Mouse (Mus musculus) gastrocnemius, adult 18-20 months (tissue): ENCODE measurements at regions not wholly inside any gene's neighbourhood (a gene's known extent, or its start where the extent isn't known, plus 50 kb on each side); places are given as distances from the start of the nearest gene placed in this dataset.

ENCODE experiments used
- DNase-seq: peaks from one replicate; pipeline ENCODE4 v3.0.0; 2021; ENCODE audit warnings: low spot score

- DNase-seq: no peak
Observed at GRCm38 (mm10) chr19:21913005-21913670, 135.0 kb downstream of the Cemip2 start.

DNA sequence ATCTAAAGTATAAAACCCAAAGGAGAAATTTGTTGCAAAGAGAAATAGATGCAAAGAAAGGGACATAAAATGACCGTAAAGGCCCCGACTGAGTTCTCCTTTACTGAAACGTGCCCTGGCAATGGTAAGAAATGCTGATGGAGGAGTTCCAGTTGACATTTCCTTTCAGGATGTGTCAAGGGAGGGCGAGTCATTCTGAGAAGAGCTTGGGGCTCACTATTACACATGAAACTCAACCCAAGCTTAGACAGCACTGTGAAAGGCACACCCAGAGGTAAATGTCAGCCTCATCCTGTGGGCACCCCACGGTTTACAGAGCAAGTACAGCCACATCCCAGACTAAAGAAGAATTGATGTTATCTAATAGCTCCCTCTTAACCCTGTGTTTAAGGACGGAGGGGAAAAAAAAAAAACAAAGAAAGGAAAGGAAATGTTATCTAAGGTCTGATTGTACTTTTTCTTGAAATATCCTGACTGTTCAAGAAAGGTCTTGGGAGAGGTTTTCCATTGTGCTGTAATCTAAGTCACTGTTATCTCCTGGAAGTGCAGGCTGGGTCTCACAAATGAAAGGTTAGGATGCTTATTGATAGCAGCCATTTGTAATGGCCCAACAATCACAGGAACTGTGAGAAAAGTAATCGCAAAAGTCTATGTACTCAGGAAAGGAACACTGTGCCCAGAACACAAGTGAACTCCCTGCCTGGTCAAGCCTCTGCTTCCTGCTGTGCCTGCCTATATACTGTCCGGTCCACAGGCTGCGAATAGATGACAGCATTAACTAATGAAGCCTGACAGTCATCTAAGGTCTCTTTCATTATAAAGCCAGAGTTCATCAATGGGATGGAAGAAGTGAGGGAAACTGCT is 135.8 kb downstream of the Cemip2 start:
- no peak for DNase-seq

- DNase-seq: no peak
Observed at GRCm38 (mm10) chr19:21914658-21915057, 136.5 kb downstream of the Cemip2 start.

- no peak for DNase-seq
Observed at GRCm38 (mm10) chr19:21918113-21918512, 140.0 kb downstream of the Cemip2 start.

- DNase-seq: no peak
Observed at GRCm38 (mm10) chr19:21919074-21919473, 140.9 kb downstream of the Cemip2 start.

DNA sequence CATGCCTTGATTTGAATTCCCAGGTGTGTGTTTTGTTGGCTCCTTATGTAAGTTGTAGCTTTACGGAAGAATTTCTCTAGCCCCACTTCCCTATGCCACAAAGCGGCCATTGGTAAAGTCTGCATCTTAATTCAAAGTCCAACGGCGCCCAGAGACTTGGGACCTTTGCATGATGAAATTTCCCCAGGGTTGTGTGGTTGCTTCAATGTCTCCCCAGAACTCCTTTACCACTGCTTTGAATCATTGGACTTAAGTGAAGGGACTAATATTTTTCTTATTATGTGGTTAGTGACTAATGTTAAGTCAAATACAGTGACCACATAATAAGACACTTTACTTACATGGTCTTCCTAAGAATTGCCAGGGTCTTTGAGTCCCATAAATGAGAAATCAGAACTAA is 162.0 kb downstream of the Cemip2 start:
- DNase-seq: no peak

GRCm38 (mm10) chr19:21941720-21942119 is 163.6 kb downstream of the Cemip2 start:
- DNase-seq: no peak

DNA sequence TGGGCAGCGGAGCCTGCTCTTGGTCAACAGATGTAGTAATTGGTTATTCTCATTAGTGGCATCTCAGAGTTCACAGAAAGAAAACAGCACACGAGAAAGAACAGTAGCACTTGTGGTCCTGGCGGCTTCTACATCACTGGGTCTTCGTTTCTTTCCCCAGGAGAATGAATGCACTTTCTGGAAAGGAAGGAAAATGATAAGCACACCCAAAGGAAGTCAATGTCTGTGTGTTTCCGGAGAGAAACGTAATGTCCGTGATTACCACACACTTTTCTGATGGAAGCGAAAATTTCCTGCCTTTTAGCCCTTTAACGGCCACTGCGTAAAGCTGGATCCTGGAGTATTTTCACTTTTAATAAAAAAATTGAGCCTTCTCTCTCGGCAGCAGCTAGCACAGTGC is 164.1 kb downstream of the Cemip2 start:
- no peak for DNase-seq

GRCm38 (mm10) chr19:21943407-21943806 is 165.3 kb downstream of the Cemip2 start:
- peak; percentile 14 for DNase-seq

GRCm38 (mm10) chr19:21946262-21946922 is 168.2 kb downstream of the Cemip2 start:
- no peak for DNase-seq

- no peak for DNase-seq
Observed at GRCm38 (mm10) chr19:21948030-21948429, 169.9 kb downstream of the Cemip2 start.

DNA sequence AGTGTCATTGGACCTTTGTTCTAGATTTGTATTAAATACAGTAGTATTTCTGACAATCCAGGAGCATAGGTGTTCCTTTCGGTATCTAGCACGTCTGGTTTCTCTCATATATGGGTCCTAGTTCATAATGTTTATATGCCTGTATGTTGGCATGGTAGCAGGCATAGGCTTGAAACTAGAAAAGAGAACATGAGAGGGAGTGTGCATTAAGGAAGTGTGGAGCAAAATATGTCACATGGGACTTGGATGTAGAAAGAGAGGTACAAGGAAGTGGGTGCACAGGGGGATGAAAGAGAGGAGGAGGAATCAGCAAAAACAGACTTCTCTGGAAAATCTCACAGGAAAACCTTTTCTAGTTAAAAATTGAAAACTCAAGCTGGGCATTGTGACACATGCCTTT is 176.2 kb upstream of the Trpm3 start:
- no peak for DNase-seq

DNA sequence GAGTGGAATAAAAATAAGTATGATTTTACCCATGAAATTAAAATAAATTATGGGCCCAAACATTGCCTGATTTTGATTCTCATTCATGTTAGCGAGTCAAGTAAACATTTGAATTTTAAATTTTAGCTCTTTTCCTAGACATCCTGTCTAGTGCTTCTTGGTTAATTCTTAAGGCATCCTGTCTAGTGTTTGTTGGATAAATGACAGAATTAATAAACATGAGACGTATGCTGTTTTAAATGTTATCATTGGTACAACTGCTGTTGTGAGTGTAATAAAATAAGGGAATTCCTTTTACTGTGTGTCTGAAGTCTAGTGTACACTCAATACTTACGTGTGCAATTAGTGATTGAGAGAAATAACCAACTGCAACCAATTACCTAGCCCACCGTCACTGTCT is 149.0 kb upstream of the Trpm3 start:
- no peak for DNase-seq

DNA sequence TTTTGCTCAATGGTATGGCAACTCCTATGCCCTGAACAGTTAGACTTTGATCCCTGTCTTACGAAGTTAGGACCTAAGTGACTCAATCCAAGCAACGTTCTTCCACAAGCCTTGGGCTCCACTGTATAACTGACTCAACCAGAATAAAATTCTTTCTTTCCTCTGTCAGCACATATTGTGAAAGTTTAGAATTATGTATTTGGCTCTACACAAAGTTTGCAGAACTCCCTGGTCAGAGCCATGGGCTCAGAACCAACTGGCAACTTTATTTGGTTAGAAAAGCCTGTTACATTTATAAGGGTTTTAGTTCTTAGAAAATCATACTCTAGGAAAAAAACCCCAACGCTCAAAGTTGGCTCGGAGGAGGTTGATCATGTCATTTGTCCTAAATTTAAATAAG is 147.9 kb upstream of the Trpm3 start:
- peak; percentile 64 for DNase-seq

GRCm38 (mm10) chr19:21991413-21991812 is 147.4 kb upstream of the Trpm3 start:
- peak; percentile 1 for DNase-seq

DNA sequence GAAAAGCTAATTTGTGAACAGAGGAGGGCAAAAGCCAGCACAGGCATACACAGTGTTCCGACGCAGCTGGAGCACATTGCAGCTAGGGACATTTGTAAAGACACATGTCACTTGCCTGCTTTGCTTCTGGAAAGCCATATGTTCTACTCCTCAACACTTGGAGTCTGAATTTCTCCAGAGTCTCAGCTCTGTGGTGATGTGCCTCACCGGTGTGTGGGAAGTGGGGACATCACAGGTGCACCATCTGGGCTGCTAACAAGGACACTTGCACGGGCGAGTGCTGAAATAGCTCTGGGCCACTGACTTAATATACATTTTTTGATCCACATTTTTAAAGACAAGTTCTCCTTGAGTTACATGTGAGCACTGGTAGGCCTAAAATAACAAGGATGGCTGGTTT is 139.2 kb upstream of the Trpm3 start:
- no peak for DNase-seq

DNA sequence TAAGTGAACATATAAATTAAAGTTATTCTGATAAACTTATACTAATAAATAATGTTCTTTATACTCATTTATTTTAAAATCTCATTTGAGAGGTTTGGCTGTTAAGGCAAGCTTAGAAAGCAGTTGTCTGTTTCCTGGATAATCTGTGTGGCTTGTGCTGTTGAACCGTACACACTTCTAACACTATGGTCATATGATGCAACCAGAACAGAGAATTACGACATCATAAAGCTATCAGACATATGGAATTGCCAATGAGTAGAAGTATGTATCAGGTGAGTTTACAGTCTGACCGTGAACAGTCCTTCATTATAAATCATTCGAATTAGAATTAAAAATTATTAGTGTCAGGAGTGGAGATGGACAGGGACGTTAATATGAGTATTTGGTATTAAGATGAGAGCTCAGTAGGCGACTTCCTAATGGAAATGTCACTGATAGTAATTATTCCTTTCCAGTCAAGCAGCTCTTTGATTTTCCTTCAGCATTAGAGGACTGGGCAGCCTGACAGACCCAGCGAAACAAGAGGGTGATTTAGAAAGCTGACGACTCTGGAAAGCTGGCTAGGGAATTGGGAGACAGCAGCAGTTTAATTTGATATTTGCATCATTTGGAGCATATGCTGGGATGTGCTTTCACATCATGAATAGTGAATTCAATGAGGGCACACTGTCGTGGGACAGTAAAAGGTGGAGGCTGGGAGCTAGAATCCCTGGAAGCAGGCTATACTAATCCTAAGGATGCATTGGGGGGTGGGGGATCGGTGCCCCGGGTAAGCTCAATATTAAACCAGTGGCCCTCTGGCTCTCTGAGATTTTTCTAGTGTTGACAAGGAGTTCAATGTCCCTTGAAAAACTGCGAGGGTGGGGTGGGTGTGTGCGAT is 130.6 kb upstream of the Trpm3 start:
- DNase-seq: no peak

DNA sequence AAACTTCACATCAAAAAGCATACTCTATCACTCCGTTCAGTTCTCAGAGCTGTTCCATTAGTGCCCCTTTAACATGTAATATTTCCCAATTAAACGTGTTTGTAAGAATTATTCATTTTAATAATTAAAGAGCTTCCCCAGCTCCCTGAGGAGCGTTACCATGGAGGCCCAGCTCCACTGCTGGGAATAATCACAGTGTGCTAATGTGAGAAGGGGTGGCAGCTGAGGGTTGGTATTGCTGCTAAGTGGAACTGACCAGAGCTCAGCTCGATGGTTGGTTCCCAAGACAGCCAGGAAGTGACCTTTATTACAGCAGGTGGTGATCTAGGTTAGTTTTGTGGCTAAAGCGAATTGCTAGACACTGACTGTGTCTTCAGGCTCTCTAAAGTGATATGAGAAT is 128.6 kb upstream of the Trpm3 start:
- DNase-seq: no peak

GRCm38 (mm10) chr19:22015854-22016610 is 122.8 kb upstream of the Trpm3 start:
- no peak for DNase-seq

DNA sequence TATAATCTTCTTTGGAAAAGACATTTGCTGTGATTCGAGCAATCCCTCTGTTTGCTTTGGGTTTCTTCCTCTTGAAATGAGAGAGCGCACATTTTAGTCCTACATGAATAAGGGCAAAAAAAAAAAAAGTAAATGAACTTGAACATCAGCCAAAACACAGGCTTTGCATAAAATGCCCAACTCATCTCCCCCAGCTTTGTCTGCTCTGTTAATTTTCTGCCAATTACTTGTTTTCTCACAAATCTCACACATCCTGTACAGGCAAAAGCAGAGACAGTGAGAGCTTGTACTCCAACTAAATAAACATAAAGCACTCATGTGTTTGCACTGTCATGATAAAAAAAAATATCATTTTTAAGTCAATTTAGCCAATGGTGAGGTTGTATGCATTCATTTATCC is 121.4 kb upstream of the Trpm3 start:
- no peak for DNase-seq

DNA sequence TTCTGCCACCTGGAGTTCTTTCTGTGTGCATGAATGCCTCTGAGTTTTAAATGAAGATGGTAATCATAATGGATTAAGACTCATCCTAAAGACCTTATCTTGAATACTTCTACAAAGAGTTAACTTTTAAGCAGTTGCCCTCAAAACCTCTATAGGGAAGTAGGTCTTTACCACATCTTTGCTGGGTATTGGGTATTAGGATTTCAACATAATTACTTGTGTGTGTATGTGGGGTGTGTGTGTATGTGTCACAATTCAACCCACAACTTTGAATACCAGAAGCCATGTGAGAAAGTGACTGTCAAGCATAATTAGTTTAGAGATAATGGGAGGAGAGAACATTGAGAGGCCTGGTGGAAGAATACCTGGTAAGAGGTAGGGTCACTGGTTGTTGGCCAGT is 111.3 kb upstream of the Trpm3 start:
- no peak for DNase-seq
